Mouse (Mus musculus): ENCODE results near the gene Sla2.
A peak's percentile ranks its signal among the peaks of the same experiment; 100 is the strongest.
"Not testable (repeated sequence)": the region's sequence is repeated elsewhere in the genome, so short reads cannot be mapped to it uniquely, and the experiment has no call there.

Gene Sla2

GRCm38 (mm10) chr2:156899184-156899583, 12.2 kb upstream of the Sla2 start:
- DNase-seq: no peak

- DNase-seq: no peak
Measured at GRCm38 (mm10) chr2:156898374-156898773, 11.4 kb upstream of the Sla2 start.

- no peak for DNase-seq
Measured at GRCm38 (mm10) chr2:156897034-156897433, 10.0 kb upstream of the Sla2 start.

- DNase-seq: peak; percentile 42
Measured at GRCm38 (mm10) chr2:156896384-156896914, 9.5 kb upstream of the Sla2 start.

DNA sequence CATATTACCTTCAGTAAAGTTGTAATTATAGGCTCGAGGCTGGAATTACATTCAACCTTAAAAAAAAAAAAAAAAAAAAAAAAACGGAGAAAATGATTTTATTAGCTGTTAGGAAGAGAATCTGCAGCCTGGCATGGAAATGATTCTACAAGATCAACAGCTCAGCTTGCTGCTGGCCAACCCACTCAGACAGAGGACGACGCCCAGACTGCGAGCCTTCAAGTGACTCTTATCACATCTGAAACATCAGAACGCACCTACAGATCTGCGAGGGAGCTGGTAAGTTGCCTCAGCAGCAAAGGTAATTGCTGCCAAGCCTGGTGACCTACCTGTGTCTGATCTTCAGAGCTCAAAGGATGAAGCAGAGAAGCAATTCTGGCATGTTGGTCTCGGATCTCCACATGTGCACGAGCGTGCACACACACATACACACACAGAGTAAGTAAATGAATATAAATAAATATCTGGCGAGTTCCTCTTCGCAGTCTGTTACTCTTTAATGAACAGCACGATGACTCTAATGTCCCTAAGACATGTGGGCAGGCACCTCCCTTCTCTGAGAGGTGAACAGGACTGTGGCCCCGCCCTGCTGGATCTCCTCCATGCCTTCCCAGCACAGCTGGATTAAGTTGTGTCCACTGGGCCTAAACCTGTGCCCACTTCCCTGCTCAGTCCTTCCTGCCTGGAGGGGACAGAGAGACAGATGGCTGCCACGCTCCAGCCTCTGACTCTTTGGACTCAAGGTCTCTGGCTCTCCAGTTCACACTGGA, 7.7 kb upstream of the Sla2 start:
- no peak for DNase-seq

- no peak for DNase-seq
Measured at GRCm38 (mm10) chr2:156892821-156893220, 5.8 kb upstream of the Sla2 start.

DNA sequence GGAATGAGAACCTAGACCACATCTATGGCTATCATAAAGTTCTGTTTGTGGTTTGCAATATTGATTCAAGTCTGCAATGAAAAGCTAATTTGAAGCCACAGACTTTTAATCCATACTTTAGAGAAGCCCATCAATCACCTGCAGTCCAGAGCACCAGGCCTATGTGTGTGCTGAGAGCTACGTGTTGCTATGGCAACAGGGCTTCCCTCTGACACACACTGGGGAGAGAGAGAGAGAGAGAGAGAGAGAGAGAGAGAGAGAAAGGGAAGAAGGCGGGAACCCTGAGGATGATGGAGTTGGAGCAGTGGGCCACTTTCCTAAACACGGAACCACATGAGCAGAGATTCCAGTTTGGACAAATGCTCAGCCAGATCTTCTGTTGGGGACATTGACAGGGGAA, 5.2 kb upstream of the Sla2 start:
- no peak for DNase-seq

DNA sequence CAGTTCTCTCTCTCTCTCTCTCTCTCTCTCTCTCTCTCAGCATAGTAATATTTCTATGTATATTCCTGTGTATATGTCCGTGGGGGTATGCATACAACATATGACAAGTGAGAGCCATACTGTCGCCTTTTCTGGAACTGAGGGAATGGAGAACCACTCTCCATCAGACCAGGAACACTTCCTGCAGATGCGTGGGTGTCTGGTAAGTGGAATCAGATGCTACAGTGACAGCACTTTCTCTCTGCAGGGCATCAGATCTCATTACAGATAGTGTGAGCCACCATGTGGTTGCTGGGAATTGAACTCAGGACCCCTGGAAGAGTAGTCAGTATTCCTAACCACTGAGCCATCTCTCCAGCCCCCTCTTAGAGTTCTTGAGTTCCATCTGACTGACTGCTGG, 1.5 kb upstream of the Sla2 start:
- no peak for DNase-seq

GRCm38 (mm10) chr2:156886084-156886631, 834 bp downstream of the Sla2 start:
- no peak for DNase-seq

DNA sequence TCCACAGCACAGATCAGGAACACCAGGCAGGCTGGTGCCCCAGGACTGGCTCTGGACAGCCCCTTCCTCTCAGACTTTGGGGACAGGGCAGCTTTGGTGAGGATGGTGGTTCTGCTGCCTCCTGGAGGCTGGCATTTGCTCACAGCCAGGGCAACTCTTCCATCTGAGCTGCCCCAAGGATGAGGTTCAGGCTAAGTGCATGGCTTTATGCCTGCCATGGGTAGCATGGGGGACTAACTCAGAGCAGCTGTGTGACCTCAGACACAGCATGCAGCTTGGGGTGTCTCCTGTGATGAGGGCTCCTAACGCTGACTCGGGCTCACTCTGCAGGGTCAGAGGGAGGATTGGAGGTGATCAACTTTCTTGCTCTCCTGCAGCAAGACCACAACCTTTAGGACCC, 1.3 kb downstream of the Sla2 start:
- not testable (repeated sequence) for DNase-seq

DNA sequence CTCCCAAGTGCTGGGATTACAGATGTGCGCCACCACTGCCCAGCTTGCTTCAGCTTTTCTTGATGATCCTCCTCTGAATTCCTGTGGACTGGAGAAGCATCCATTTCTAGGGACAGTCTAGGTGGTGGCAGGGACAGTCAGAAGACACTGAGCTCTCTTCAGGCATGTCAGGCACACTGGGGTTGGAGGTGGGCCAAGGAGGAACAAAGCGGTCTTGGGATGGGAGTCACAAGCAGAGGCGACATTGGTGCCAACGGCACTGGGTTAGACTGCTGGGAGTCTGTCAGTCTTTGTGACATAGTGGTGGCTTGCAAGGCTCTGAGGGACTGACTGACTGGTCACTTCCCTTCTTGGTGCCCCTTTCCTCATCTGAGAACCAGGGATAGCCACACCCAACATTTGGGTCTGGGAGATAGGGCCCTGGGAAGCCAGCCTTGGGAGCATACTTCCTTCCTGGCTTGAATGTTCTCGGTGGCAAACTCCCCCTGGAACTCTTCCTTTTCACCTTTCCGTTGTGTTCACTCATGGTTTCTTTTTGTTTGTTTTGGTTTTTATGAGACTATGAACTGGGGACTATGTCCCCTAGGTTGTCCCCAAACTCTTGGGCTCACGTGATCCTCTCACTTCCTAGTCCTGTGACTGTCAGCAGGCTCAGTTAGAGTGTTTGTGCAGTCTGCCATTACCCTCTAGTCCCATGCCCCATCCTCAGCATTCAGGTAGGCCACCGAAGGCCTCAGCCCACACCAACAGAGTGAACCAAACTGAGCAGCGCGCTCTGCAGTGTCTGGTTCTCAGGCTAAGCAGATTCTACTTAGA, 2.4 kb downstream of the Sla2 start:
- DNase-seq: no peak

DNA sequence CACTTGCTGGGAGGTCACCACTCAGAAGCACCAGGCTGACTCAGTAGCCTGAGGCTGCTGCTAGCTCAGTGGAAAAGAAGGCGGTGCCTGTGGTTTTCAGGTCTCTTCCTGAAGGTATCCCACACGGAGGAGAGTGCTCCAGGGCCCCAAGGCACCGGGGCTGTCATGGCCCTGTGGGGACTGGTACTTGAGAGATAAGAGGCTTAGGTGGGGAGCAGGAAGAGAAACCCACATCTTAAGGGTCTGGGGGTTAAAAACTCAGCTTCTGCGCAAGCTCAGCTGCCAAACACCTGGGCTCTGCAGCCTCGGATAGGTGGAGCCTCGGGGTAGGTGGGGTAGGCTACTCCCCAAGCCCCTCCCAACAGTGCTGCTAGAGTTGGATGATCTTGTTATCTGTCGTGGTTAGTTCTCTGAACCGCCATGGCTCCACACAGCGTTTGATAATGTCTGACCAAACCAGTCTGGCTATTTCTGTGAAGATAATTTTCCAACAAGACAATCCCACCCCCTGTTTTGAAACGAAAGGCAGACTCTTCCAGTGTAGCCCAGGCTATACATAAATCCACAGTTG, 4.5 kb downstream of the Sla2 start:
- no peak for DNase-seq

DNA sequence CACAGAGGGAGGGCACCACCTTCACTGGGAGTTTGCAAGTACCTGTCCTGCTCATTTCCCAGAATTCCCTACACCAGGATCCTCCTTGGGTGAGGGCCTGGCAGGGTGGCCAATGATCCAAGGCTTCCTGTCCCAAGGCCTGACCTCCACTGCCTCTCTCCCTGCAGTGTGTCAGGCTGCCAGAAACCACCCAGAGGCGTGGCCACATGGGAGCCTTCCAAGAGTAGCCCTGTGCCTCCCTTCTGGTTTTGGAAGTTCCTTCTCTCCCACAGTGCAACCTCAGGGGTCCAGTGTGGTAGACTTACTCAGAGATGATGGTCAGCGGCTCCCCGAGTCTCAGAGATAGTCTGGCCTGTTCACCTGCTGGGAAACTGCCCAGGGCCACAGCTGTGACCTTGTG, 7.5 kb downstream of the Sla2 start:
- no peak for DNase-seq

DNA sequence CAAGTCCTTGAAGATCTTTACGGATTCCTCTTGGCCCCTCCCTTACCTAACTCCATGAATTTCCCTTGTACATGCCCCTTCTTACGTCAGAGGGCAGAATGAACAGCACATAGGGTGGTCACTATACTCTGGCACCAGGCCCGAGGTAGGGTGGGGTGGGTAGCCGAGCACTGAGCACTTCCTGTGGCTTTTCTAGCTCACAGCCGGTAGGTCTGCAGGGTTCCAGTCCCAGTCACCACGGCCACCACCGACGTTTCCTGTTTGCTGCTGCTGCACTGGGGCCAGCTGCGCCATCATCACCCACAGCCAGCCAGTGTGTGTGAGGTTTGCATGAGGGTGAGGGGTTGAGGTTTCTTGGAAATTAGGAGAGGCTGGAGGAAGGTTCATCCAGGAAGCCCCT, 9.3 kb downstream of the Sla2 start:
- DNase-seq: peak; percentile 38

DNA sequence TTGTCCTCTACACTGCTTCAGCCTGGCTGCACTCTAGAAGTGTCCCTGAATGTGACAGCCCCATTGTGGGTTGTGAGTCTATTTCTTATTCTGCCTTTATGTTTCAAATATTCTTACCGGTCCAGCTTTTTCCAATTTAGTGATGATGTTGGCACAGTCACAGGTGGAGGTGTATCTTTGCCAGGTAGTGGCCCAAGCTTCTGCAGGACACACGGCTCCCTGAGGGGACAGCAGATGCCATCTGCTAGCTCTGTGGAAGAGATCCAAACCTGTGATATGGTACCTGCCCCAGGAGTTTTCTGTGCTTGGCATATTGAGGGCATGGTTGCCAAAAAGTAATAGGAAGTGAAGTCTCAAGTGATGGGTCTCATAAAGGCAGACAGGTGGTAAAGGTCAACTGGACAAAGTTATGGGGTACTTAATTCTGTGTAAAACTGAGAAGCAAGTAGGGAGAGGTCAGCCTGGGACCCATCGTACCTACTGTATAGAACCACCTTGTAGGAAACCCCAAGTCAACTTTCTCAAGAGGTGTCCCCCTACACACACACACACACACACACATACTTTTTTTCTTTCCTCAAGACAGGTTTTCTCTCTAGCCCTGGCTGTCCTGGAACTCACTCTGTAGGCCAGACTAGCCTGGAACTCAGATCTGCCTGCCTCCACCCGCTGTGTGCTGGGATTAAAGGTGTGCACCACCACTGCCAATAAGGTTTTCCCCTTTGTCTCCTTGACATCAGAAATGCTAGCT, 12.1 kb downstream of the Sla2 start:
- DNase-seq: no peak

- no peak for DNase-seq
Measured at GRCm38 (mm10) chr2:156874047-156874759, 12.8 kb downstream of the Sla2 start.

GRCm38 (mm10) chr2:156873629-156874028, 13.4 kb downstream of the Sla2 start:
- peak; percentile 60 for DNase-seq

DNA sequence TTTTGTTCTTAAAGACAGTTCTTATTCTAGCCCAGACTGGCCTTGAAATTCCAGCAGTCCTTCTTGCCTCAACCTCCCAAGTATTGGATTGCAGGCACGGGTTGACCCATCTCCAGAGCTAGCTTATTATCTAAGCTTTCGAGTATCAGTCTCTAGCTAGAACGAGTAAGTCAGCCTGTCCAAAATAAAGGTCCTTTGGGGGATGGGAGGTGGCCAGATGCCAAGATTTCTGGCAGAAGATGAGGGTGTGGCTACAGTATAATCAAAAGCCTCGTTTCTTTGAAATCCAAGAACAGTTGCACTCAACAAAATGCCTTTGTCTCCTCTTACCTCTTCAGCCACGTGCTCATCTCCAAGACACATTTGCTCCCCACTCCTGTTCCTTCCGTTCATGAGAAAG, 16.5 kb downstream of the Sla2 start:
- peak; percentile 60 for DNase-seq

DNA sequence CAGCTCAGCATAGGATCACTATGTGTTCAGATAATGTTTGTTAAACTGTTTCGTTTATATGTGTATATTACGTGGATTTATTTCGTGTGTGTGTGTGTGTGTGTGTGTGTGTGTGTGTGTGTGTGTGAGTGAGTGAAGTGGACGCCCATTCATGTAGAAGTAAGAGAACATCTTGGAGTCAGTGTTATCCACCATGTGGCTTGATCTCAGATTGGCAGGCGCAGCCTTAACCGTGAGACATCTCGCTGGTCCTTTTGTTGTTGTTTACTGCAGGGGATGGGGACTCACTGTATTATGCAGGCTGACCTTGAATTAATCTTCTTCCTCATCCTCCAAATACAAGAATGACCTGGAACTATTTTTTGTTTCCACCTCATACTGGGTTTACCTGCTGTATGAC, 17.4 kb downstream of the Sla2 start:
- DNase-seq: no peak

- DNase-seq: peak; percentile 39
Measured at GRCm38 (mm10) chr2:156868994-156869393, 18.0 kb downstream of the Sla2 start.

DNA sequence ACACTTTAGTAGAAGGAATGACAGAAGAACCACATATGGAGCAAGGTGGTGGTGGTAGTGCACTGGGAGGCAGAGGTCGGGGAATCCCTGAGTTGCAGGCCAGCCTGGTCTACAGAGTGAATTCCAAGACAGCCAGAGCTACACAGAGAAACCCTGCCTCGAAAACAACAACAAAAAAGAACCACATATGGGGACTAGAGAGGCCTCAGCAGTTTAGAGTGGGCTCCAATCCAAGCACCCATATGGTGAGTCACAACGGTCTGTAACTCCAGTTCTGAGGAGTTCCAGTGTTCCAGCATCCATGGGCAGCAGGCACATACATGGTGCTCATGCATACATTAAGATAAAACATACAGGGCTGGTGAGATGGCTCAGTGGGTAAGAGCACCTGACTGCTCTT, 22.5 kb downstream of the Sla2 start:
- no peak for DNase-seq

Measured in kidney, postnatal 10 days (tissue).